Mouse (Mus musculus): ENCODE results near the gene Capzb. TPM values are rescaled to one million over a fixed set of nuclear protein-coding genes. Genes with fewer than 3 reads are reported as not detected.
A peak's percentile ranks its signal among the peaks of the same experiment; 100 is the strongest.

The Capzb gene
- polyA plus RNA-seq, 1 experiment from 2014 or later, result 376 TPM

DNA sequence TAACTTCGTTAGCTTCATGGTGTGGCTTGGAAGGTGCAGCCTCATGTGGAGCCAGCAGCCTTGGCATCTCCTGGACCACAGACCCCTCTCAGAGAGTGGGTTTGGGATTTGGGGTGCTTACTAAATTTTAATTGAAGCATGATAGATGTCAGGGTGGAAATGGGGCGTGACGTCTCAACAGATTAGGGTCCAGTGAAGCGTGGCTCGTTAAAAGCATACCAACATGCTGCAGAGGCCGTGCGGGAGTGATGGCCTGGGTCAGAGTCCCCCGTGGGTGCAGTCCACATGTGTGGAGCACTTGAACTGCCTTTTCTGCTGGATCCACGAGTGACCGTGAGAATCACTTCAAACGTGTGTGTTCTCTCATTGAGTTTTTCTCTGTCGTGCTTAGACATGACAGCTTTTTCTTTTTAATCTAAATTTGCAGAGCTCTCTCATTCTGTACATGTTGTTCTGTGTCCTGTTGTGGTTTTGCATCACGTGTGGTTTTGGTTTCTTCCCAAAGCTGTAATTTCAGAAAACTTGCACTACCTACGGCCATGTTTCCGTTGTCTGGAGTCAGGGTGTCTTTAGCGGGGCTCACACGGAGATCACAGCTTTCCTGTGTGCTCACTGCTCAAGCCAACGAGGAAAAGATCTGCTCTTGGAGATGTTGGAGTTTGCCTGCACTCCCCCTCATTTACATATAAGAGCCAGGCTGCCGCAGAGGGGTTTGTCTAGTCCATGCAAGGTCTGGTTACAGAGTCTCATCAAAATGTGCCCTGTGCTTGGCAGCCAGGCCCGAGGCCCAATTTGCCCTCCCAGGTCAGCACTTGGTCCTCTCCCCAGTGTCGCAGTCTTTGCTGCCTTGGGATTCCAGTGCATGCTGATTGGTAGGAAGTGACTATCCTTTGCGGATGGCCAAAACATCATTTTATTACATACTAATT is 49.2 kb downstream of the Capzb start:
- no peak overlapping the region for H3K4me3 ChIP-seq
- 74% methylated on average over 22 of the region's 22 CpGs for WGBS
- peaks cover 94% of the 10 kb centered on the region for H3K4me1 ChIP-seq
- no peaks in the 10 kb centered on the region for H3K9me3 ChIP-seq
- no peaks in the 10 kb centered on the region for H3K27me3 ChIP-seq (replicated peaks)
- peak overlapping the region; percentile 34; the same call in 1 of the 2 replicates for H3K9ac ChIP-seq
- peaks cover 51% of the 10 kb centered on the region for H3K36me3 ChIP-seq
- H3K27ac ChIP-seq (replicated peaks), result peak overlapping the region; percentile 80
- ATAC-seq (ENCODE audit: extremely low read depth, insufficient number of reproducible peaks, low FRiP score, low TSS enrichment), result no peak
- H3K4me2 ChIP-seq, result peak overlapping the region; percentile 6; the same call in 1 of the 2 replicates

DNA sequence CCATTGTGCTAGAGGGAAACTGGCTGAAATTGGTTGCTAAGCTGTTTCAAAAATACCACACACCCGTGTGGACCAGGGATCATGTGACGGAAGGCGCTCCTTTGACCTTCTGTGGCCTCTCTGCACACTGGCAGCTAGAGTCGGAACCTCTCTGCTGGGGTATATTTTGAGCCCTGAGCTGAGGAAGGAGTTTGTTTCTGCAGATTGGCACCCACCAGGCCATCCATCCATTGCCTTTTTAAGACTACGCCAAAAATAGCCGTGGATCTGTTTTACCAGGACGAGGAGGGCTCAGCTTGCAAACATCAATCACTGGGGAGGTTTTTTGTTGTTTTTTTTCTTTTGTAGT is 49.9 kb downstream of the Capzb start:
- peak overlapping the region; percentile 80 for H3K27ac ChIP-seq (replicated peaks)
- H3K36me3 ChIP-seq, result peaks cover 51% of the 10 kb centered on the region
- no peak overlapping the region for H3K9ac ChIP-seq
- 0 out of 2 replicates have a peak, but pooled peaks have one; percentile 19 for ATAC-seq (ENCODE audit: extremely low read depth, insufficient number of reproducible peaks, low FRiP score, low TSS enrichment)
- H3K4me3 ChIP-seq, result no peak overlapping the region
- peaks cover 94% of the 10 kb centered on the region for H3K4me1 ChIP-seq
- H3K9me3 ChIP-seq, result no peaks in the 10 kb centered on the region
- H3K27me3 ChIP-seq (replicated peaks), result no peaks in the 10 kb centered on the region
- WGBS, result 44% methylated on average over 7 of the region's 7 CpGs
- H3K4me2 ChIP-seq, result peak overlapping the region; percentile 6; the same call in 1 of the 2 replicates

DNA sequence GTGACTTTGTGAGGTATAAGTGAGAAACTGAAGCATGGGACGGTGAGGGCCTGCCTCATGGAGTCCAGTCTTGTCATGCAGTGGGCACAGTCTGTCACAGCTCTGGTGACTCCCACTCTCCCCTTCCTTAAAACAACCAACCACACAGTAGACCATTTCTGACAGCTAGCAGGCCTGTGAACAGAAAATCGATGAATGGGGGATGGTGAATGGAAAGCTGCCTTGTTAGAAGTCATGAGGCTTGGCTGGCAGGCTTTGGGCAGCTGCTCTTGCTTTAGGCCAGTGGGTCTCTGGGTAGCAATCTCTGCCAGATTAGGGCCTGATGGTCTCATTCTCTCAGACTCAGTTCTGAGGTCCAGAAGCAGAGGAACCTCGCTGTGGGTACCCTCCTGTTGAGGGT is 51.5 kb downstream of the Capzb start:
- Histone ChIP-seq H3K4me2 (no peak overlapping the region), H3K36me3 (peaks cover 51% of the 10 kb centered on the region), H3K4me3 (no peak overlapping the region), H3K9ac (0 out of 2 replicates have a peak overlapping the region, but pooled peaks have one; percentile 14), H3K4me1 (peaks cover 94% of the 10 kb centered on the region), H3K27me3 (replicated peaks) (no peaks in the 10 kb centered on the region), H3K9me3 (no peaks in the 10 kb centered on the region), H3K27ac (replicated peaks) (no peak overlapping the region)
- ATAC-seq (ENCODE audit: extremely low read depth, insufficient number of reproducible peaks, low FRiP score, low TSS enrichment), result no peak
- 83% methylated on average over 3 of the region's 3 CpGs for WGBS

DNA sequence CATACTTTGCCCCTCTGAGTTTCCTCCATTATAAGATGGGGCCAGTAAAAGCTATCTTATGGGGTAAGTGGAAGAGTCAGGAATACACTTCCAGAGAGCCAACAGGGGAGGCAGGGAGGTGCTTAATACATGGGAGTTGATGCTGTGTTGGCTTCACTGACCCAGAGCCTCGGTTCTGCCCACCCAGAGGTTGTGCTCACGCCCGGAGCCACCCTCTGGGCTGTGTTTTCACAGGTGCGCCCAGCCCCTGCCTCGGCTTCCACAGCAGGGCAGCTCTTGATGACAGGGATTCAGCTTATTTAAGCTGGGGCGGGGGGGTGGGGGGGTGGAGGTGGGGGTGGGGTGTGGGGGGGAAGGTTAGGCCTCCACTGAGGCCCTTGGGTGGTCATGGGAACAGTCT is 52.1 kb downstream of the Capzb start:
- ATAC-seq (ENCODE audit: extremely low read depth, insufficient number of reproducible peaks, low FRiP score, low TSS enrichment), result no peak
- H3K9ac ChIP-seq, result no peak overlapping the region
- no peaks in the 10 kb centered on the region for H3K27me3 ChIP-seq (replicated peaks)
- peaks cover 45% of the 10 kb centered on the region for H3K36me3 ChIP-seq
- no peak overlapping the region for H3K4me2 ChIP-seq
- no peak overlapping the region for H3K4me3 ChIP-seq
- WGBS, result 77% methylated on average over 6 of the region's 6 CpGs
- H3K27ac ChIP-seq (replicated peaks), result no peak overlapping the region; the same call in 1 of the 2 replicates
- no peaks in the 10 kb centered on the region for H3K9me3 ChIP-seq
- H3K4me1 ChIP-seq, result peaks cover 96% of the 10 kb centered on the region

DNA sequence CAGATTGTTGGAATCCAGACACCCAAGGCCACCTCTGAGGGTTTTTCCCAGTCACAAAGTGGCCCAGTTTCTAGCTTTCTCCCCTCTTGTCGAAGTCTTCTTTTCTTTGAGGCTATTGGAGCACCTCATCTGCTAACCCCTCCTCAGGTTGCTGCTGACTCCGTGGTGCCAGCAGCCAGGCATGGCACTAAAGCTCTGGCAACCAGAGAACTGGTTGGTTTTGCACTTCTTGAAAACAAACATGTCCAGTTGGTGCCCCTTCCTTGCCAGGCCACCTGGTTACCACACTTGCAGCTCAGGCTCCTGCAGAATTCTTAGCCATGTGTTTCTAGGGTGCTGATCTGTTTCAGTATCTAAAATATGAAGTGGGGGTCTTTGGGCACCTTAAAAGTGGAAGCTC is 52.8 kb downstream of the Capzb start:
- ATAC-seq (ENCODE audit: extremely low read depth, insufficient number of reproducible peaks, low FRiP score, low TSS enrichment), result no peak
- WGBS, result 86% methylated on average over 2 of the region's 2 CpGs
- peaks cover 96% of the 10 kb centered on the region for H3K4me1 ChIP-seq

DNA sequence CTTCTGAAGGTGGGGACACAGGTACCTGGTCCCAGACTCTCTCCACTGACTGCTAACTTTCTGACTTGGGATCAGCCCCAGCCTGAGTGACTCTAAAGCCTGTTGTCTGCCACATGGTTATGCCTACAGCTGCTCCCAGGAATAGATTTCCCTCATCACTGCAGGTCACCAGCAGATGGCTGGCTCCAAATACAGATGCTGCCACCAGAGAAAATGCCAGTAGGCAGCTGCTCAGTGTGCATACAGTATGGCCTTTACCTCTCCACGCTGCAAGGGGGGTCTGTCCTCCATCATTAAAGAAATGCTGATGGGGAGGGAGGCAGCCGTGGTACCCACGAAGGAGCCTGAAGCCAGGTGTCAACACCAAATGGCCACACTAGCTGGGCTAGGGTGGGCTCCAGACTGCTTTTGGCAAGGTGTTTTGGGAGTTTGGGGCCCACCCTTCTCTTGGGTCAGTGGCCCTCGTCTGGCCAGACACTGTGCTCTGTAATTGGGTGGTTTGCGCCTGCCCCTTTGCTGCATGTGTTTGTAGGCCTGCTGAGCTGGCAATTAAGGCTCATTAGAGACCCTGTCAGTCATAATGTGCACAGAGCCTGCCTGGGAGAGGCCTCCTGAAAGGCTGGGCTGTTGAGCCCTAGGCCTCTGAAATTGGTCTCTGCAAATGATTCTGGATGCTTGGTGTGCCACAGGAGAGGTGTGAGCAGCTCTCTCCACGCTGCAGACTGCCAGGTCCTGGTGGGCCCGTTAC is 53.6 kb downstream of the Capzb start:
- ATAC-seq (ENCODE audit: extremely low read depth, insufficient number of reproducible peaks, low FRiP score, low TSS enrichment), result no peak
- Histone ChIP-seq H3K27ac (replicated peaks) (peak overlapping the region; percentile 15; the same call in 1 of the 2 replicates), H3K4me2 (no peak overlapping the region), H3K27me3 (replicated peaks) (no peaks in the 10 kb centered on the region), H3K9me3 (no peaks in the 10 kb centered on the region), H3K4me1 (peaks cover 96% of the 10 kb centered on the region), H3K36me3 (peaks cover 30% of the 10 kb centered on the region), H3K4me3 (no peak overlapping the region), H3K9ac (no peak overlapping the region; the same call in 1 of the 2 replicates)
- WGBS, result 67% methylated on average over 7 of the region's 7 CpGs

More for the DNA sequence above, 52.8 kb downstream of the Capzb start:
- Histone ChIP-seq H3K36me3 (peaks cover 38% of the 10 kb centered on the region), H3K27ac (replicated peaks) (peak overlapping the region; percentile 15; the same call in 1 of the 2 replicates), H3K27me3 (replicated peaks) (no peaks in the 10 kb centered on the region), H3K9me3 (no peaks in the 10 kb centered on the region), H3K4me3 (no peak overlapping the region), H3K4me2 (no peak overlapping the region), H3K9ac (0 out of 2 replicates have a peak overlapping the region, but pooled peaks have one; percentile 24)

DNA sequence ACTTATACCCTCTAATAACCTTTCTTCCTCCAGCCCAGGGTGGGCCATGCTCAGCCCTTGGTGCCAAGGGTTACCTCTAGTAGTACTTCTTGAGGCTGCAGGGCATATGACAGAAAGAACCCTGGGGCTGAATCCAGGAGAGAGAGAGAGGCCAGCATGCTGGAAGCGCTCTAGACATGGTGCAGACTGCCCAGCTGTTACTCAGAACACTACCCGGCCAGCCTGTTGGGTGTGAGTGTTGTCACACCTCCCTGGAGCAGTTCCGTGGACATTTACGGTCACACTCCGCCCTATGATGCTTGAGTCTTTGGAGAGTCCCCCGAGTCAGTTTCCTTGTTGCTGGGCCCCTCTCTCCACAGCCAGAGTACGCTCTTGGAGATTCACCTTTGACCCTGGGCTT is 55.3 kb downstream of the Capzb start:
- peak overlapping the region; percentile 6; the same call in 1 of the 2 replicates for H3K9ac ChIP-seq
- ATAC-seq (ENCODE audit: extremely low read depth, insufficient number of reproducible peaks, low FRiP score, low TSS enrichment), result no peak
- peaks cover 87% of the 10 kb centered on the region for H3K4me1 ChIP-seq
- peaks cover 25% of the 10 kb centered on the region; the same call in 1 of the 2 replicates for H3K36me3 ChIP-seq
- no peaks in the 10 kb centered on the region for H3K27me3 ChIP-seq (replicated peaks)
- WGBS, result 65% methylated on average over 7 of the region's 7 CpGs
- peak overlapping the region; percentile 36 for H3K27ac ChIP-seq (replicated peaks)
- H3K9me3 ChIP-seq, result no peaks in the 10 kb centered on the region
- H3K4me2 ChIP-seq, result no peak overlapping the region
- no peak overlapping the region for H3K4me3 ChIP-seq

DNA sequence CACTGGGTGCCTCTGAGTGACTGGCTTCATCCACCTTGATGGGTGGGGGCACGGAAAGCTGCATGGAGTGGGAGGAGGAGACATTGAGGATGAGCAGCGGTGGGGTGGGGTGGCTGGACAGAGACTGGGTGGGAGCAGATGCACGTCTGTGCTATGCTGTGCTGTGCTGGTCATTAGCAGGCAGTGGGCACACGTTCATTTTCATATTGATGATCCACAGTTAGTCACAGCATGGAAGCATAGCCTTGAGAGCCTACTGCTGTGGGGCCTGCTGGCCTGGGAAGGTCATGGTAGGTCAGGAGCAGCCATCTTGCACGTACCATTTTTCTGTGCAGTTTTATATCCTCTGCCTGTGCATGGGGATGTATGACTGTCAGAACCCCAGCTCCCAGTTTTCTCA is 56.0 kb downstream of the Capzb start:
- H3K4me3 ChIP-seq, result no peak overlapping the region
- no peak overlapping the region for H3K9ac ChIP-seq
- H3K27ac ChIP-seq (replicated peaks), result 0 out of 2 replicates have a peak overlapping the region, but pooled peaks have one; percentile 57
- no peaks in the 10 kb centered on the region for H3K27me3 ChIP-seq (replicated peaks)
- no peak overlapping the region for H3K4me2 ChIP-seq
- WGBS, result 80% methylated on average over 5 of the region's 5 CpGs
- peaks cover 25% of the 10 kb centered on the region; the same call in 1 of the 2 replicates for H3K36me3 ChIP-seq
- ATAC-seq (ENCODE audit: extremely low read depth, insufficient number of reproducible peaks, low FRiP score, low TSS enrichment), result no peak
- no peaks in the 10 kb centered on the region for H3K9me3 ChIP-seq
- H3K4me1 ChIP-seq, result peaks cover 79% of the 10 kb centered on the region

DNA sequence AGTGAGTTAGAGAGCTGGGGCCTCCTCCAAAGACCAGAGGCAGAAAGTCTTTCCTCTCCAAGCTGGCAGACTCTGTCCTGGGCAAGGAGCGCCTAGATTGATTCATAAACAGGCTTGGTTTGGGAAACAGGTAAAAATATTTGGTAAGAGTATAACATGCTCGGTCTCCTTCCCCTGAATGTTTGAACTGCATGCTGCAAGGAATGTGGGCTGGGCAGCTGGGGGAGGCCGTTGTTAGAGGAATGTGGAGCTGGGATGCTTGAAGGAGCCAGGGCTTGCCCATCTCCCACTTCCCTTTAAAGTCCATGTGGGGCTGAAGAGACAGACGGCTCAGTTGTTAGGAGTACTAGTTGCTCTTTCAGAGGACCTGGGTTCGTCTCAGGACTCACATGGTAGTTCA is 57.3 kb downstream of the Capzb start:
- ATAC-seq (ENCODE audit: extremely low read depth, insufficient number of reproducible peaks, low FRiP score, low TSS enrichment), result no peak
- peak overlapping the region; percentile 57 for H3K27ac ChIP-seq (replicated peaks)
- H3K4me3 ChIP-seq, result no peak overlapping the region
- no peaks in the 10 kb centered on the region for H3K9me3 ChIP-seq
- 31% methylated on average over 5 of the region's 5 CpGs for WGBS
- H3K36me3 ChIP-seq, result peaks cover 23% of the 10 kb centered on the region
- H3K4me2 ChIP-seq, result no peak overlapping the region
- no peaks in the 10 kb centered on the region for H3K27me3 ChIP-seq (replicated peaks)
- peaks cover 69% of the 10 kb centered on the region for H3K4me1 ChIP-seq
- 0 out of 2 replicates have a peak overlapping the region, but pooled peaks have one; percentile 61 for H3K9ac ChIP-seq

DNA sequence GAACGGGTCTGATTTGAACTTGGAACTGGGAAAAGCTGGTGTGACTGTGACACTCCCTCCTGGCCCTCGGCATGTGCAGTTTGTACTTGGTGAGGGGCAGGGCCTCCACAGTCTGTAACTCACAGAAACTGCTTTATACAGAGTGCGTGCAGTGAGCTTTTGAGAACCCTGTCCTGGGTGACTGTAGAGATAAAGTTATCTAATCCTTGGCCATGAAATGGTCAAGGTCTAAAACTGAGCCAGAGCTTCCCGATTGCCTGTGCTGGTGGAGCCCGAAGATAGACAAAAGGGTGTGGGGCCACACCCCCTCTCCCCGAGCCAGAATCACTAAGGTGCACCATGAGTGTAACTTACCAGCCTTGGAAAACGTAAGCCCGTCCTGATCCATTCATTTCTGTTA is 58.2 kb downstream of the Capzb start:
- no peaks in the 10 kb centered on the region for H3K27me3 ChIP-seq (replicated peaks)
- ATAC-seq (ENCODE audit: extremely low read depth, insufficient number of reproducible peaks, low FRiP score, low TSS enrichment), result no peak
- H3K9ac ChIP-seq, result peak overlapping the region; percentile 42; the same call in 1 of the 2 replicates
- H3K36me3 ChIP-seq, result peaks cover 24% of the 10 kb centered on the region
- H3K4me1 ChIP-seq, result peaks cover 67% of the 10 kb centered on the region
- no peak overlapping the region; the same call in 1 of the 2 replicates for H3K4me2 ChIP-seq
- 30% methylated on average over 8 of the region's 8 CpGs for WGBS
- no peaks in the 10 kb centered on the region for H3K9me3 ChIP-seq
- no peak overlapping the region for H3K4me3 ChIP-seq
- peak overlapping the region; percentile 57 for H3K27ac ChIP-seq (replicated peaks)
